Mouse (Mus musculus): Measurements from ENCODE around the gene Thtpa.
A peak's percentile ranks its signal among the peaks of the same experiment; 100 is the strongest.

Thtpa gene

DNA sequence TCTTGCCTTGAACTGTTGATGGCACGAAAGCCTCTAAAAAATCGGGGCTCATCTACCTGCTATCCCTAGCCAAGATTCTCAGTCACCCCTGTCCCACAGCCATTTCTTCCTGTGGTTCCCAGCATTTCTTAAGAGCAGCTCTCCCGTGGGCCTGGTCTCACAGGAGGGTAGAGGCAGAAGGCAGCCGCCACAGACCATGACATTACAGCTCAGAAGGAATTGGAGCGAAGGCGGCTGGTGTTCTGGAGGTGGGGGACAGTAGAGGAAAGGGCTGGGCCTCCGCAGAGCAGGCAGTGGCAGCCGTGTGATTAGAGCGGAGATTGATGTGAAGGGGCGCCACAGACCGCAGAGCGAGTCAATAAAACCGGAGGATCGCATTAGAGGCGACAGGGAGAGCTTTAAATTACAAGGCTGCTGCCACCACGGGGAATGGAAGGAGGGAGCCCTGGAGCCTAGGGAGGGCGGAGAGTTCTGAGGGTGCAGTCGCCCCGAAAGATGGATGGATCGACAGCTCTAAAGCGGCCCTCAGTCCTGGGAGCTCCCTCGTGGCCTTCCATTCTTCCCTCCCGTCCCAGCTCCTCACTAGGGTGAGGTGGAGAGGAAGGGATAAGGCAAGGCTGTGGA lies 16.1 kb upstream of the Thtpa start:
- DNase-seq = no peak

DNA sequence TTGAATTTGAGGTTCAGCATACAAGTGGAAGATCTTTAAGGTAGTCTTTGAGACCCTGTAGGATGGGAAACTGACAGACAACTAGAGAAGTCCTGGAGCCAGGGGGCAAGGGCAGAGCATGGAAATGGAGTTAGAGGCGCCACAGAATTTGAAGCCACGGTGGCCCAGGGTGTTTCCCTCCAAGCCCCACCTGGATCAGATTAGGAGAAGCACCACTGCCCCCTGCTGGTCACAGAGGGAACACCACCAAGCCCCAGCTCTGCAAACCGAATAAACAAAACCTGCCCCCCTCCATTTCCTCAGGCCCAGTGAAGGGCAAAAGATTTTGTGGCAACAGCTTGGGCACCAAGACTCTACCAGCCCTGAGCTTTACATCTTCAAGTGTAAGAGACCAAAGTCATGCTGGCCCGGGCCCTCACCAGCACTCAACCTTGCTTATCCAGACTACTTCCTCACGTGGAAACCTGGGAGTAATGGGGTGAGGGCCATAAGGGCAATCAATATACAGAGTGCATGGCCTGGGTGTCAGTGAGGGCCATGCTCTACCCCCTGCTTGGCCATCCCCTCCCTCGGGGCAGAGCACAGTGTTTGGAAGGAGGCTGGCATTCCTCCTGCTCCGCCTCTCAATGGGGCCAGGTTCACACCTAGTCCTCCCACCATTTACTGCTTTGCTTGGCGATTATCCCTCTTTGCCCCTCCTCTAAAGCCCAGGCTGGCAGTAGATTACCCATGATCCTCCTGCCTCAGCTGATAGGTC lies 15.2 kb upstream of the Thtpa start:
- DNase-seq = no peak

DNA sequence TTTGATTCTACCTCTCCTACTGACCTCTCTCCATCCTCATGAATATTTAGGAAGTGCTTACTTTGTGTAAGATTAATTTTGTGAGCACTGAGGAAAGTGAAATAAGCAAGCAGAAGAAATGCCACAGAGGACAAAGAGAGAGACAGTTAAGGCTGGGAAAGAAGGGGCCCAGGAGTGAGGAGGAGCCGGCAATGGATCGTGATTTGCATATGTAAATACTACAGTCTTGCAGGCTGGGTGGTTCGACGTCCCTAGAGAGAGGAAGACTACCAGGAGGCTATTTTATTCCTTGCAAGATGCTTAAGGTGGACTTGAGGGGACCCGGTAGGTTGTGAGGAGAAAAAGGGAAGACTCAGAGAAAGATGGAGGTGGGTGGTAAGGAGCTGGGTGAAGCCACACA lies 13.5 kb upstream of the Thtpa start:
- DNase-seq = no peak

DNA sequence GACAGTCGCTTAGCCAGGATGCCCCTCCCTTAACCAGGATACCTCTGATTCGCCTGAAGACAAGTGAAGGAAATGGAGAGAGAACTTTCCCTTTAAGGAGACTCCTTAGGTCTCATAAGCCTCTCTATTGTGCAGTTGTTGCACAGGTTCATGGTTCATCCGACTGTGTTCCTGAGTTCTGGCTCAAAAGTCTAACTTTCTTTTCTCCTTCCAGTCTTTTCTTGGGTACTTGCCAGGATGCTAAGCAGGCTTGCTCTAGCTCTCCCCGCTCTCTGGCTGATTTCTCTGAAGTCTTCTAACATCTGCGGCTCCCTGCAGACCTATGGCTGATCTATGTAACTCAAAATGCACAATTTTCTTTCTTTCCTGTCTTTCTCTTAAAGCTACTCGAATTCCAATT lies 11.1 kb upstream of the Thtpa start:
- DNase-seq = no peak

DNA sequence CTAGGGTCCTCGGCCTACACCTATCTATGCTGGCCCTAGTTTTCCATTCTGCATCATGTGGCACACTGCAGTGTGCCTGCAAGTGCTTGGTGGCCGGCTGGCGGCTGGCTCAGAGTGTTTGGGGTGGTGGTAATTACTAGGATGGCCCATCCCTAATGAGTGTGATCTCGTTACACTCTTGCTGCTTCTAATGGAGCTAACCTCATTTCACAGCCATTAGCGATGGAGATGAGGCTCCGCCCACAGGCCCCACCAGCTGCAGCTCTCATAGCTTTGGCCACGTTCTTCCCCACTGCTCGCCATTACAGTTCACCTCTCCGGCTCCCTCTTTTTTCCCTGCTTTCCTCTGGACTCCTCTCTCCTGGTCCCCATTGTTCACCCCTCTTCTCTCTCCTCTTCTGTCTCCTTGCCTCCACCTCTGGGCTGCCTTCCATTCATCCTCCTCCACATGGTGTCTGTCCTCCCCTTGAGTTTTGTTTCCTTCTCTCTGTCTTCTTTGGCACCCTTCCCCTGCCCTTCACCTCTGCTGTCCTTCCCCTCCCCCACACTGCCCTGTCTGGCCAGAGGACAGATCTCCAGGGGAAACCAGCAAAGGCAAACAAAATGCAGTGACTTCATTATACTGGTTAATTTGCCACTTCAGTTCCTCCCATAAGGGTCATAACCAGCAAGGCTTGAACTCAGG lies 9.1 kb upstream of the Thtpa start:
- DNase-seq = no peak

DNA sequence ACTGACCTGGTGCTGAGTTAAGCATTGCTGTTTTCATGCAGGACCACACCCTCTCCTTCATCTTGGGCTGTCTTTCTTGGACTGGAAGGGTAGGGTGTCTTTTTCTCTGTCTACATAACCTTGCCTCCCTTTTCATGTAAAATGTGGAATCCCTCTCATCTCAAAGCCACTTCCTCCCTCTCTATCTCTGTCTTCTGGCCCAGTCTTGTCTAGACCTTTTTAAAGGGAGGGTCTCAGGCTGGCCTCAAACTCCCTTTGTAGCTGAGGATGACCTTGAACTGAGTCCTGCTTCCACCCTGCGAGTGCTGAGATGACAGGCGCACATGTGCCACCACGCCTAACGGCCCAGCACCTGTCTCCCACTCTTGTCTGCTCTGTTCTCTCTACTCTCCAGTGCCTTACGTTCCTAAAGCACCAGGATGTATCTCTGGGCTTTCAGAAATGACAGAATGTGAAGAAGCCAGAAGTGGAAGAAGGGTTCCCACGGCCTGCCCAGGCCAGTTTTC lies 8.5 kb upstream of the Thtpa start:
- DNase-seq = no peak

DNA sequence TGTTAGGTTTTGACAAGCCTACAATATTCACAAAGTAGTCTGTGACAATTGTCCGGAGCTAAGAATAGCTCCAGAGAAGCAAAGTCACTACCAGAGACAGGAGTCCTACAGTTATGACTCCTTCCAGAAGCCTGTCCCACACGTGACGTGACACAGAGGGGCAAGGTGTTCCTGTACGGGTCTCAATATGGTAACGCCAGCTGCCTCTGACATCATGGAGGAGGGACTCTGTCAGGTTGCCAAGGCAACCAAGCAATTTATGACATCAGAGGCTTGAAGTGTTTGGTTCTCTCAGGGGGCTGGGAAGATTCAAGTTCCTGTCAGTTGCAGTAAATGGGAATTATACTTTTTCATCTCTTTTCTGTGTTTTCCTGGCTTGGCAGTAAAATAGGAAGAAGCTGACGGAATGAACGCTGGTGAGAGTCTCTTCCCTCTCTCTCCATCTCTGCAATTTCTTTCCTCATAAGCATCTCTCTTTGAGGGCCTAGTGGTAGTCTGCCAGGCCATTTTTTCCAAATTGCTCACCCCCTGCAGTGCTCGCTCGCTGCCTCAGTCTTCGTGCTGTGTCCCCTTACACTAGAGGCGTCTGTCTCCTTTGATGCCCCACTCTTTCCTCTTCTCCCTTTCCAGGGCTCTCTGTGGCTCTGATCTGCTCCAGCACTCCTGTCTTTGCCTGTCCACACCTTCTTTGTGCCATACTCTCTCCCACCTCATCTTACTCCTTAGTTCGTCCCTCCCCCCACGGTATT lies 5.2 kb upstream of the Thtpa start:
- DNase-seq = peak; percentile 71

DNA sequence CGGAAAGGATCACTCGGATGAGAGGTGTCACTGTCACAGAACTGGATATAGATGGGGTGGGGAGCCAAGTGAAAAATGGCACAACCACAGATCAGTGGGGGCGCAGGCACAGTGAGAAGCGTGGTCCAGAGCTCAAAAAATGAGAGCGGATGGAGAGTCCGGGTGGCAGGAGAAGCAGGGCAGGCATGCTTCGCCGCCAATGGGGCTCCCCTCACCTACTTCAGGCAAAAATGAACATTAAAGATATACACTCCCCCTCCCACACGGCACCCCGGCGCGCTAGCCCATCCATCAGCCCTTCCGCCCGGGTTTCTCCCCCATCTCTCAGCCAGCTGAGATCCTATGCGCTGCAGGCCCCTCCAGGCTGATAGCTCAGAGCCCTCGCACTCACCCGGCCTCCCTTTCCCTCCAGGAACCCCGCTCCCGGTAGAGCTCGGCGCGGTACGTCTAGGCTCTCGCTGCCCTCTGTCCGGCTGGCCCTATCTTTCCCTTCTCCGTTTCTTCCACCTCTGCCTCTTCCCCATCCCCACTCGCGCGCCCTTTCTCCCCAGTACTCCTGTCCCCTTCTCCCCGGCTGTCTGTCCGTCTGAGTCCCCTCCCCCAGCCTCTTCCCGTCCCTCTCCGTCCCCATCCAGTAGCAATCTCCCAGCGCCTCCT lies 3.2 kb upstream of the Thtpa start:
- DNase-seq = no peak

DNA sequence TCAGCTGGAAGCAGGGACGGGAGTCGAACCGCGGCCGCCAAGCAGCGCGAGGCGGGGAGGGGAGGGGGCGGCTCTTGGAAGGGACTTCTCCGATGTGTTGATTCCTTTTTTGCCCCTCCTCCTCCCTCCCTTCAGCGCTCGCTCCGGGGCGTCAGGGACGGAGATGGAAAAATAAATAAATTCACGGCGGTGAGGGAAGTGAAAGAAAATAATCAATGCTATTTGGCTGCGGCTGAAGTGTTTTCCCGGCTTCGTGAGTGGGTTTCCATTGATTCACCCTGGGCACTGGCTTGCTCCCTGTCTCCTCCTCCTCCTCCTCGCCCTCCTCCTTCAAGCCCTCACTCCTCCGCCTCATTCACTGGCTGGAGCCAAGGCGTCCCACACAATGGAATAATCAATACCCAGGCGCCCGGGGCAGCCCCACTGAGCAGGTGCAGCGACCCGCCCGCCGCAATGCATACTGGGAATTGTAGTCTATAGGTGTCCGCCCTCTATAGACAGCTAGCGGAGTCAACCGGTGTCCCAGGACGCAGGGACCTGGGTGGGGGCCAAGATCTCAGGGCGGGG lies 2.5 kb upstream of the Thtpa start, which contains the start of gene Zfhx2:
TSS of gene Zfhx2 (minus strand) at position 314 of the 567 bp plus-strand sequence.
- DNase-seq = peak; percentile 95

DNA sequence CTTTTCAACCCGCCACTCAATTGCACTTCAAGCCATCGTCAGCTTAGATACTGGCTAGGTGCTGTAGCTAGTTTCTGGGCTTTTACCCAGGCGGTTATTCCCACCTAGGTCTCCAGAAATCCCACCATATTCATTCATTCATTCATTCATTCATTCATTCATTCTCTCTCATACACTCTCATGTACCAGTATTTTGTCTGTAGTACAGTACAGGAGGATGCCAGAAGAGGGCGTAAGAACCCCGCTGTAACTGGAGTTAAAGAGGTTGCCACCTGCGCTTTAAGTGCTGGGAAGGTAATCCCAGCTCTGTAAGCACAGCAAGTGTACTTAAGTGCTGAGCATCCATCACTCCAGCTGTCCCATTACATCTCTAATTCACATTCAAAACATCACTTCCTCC lies 657 bp upstream of the Thtpa start:
- DNase-seq = no peak

DNA sequence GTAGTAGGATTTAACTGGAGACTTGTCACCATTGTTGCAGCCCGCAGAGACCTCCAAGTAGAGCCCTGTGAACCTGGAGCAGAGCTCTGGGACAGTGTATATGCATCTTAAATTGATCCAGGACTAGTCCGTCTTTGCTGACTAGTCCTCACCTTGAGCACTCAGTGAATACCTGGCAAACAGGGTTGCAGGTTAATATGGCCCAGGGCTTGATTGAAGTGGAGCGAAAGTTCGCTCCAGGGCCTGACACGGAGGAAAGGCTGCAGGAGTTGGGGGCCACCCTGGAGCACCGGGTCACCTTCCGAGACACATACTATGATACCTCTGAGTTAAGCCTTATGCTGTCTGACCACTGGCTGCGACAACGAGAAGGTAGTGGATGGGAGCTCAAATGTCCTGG lies 679 bp downstream of the Thtpa start:
- no peak for DNase-seq

DNA sequence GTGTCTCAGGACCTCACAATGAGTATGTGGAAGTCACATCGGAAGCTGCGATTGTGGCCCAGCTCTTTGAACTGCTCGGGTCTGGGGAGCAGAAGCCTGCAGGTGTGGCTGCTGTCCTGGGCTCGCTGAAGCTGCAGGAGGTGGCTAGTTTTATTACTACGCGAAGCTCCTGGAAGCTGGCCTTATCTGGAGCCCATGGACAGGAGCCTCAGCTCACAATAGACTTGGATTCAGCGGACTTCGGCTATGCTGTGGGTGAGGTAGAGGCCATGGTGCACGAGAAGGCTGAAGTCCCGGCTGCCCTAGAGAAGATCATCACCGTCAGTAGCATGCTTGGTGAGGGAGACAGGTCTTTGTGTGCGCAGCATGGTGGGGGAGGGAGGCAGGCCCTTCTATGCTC lies 1.1 kb downstream of the Thtpa start:
- DNase-seq = no peak

DNA sequence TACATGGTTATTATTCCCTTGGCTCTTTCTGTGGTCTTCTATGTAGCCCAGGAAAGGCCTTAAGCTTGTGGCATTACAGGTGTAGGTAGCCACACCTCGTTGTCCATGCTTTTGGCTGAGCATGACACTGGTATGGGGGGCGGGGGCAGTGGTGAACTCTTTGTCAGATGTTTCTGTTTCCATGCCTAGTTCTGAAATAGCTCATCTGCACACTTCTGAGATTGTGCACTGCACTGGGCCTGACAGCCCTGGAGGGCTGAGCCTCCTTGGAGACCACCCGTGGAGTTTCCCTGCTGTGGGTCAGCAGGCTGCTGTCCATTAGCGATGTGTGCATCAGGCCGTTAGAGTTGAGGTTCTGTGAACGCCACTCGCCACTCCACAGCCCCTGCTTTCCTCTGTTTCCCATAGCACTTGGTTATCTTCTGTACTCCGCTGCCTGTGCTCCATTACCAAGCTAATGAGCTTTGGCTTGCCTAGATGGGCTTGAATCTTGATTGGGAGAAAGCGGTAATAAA lies 2.0 kb downstream of the Thtpa start:
- no peak for DNase-seq

DNA sequence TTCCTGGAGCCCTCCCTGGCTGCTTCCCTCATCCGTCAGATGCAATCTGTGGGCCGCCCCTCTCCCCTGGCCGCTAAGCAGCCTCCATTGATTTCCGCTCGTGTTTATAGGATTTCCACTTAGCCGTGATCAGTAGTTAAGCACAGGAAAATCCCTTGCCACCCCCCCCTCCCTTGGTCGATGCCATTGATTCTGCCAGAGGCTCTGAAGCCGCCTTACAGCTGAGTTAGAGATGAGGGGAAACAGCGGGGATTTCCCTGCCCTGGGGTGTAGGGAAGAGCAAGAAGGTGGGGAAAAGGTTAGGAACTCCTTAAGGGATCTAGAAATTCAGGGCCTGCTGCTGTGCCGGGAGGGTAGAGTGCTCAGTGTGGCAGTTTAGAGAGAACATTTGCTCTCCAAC lies 3.1 kb downstream of the Thtpa start:
- DNase-seq = no peak

DNA sequence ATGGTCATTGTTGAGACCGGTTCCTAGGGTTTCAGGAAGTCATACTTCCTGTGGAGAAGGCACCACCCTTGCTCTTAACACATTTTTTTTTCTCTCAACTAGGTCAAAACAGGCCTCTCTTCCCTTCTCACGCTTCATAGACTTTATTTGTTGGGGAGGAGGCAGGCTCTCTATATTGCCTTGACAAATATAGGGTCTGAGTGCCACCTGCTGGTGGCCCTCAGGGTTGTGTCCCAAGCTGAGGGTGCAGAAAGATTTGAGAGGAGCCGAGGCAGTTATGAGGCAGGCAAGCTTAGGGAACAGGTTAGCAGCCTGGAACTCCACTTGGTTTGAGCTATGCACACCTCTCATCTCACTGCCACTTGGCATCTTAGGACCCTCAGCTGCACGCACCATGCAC lies 3.5 kb downstream of the Thtpa start:
- no peak for DNase-seq

DNA sequence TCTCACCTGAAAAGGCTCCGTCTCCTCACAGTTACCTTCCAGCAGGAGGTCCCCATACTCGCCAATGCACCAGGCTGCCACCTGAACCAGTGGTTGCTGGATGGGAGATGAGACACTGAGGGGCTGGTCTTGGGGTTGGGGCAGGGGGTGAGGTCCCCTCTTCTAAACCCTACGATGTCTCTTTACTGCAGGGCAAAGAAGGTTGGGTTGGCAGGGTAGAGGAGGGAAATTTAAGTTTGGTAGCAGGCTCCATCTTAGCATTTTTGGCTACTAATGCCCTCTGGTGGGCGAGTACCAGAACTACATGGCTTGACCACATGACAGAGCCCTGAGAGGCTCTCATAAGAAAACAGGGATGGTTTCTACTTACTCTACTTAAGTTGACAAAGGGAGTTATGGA lies 7.0 kb downstream of the Thtpa start:
- DNase-seq = no peak

DNA sequence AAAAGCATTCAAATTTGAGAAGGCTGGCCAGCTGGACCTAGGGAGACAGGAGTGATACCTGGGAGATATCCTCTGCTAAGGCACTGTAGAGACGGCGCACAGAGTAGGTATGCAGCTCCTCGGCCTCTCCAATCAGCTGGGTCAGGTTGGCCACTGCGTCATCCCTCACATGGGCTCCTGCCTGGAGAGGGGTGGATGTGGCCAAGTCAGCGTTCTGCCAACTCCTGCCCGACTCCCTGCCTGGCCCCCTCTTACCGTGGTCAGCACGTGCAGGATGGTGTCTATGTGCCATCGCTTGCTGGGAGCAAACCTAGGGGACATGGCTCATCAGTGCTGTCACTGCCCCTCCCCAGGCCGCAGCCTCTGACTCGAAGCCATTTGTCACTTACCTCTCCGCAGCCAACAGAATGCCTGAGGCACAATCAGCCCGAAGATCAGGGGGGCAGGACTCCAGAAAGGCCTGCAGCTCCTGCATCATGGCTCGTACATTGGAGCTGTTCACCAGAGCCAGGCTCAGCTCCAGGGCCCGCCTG lies 7.7 kb downstream of the Thtpa start:
- DNase-seq = no peak

DNA sequence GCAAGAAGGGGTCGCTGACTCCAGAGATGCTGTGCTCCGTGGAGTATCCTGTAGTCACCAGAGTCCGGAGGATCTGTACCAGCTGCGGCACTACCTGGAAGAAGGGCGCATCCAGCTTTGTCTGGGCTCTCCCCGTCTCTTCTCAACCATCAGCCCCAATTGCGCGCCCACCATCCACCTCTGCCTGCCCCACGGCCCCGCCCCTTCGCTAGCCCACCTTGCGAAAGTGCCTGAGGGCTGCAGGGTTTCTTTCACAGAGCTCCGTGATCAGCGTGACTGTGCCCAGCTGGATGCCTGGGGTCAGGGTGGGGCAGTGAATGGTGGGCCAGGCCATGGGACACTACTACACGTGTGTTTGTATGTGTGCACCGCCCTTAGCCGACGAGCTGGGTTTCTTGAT lies 9.8 kb downstream of the Thtpa start:
- DNase-seq = no peak

DNA sequence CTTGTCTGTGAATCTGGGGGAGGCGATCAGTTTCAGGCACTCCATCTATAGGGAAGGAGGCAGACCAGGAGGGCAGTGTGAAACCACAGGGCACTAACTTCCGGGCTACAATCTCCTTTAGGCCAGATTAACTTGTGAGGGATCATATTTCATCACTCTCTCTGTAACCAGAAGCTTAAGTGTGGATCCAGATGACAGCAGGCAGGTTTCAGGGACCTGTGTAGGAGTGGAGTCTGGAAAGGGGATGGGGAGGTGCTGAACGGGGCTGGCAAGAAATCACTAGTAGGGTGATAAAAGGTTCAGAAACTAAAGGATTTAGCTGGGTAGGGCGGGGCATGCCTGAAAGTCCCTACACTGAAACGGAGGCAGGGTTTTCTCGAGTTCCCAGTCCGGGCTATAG lies 10.8 kb downstream of the Thtpa start:
- DNase-seq = no peak

DNA sequence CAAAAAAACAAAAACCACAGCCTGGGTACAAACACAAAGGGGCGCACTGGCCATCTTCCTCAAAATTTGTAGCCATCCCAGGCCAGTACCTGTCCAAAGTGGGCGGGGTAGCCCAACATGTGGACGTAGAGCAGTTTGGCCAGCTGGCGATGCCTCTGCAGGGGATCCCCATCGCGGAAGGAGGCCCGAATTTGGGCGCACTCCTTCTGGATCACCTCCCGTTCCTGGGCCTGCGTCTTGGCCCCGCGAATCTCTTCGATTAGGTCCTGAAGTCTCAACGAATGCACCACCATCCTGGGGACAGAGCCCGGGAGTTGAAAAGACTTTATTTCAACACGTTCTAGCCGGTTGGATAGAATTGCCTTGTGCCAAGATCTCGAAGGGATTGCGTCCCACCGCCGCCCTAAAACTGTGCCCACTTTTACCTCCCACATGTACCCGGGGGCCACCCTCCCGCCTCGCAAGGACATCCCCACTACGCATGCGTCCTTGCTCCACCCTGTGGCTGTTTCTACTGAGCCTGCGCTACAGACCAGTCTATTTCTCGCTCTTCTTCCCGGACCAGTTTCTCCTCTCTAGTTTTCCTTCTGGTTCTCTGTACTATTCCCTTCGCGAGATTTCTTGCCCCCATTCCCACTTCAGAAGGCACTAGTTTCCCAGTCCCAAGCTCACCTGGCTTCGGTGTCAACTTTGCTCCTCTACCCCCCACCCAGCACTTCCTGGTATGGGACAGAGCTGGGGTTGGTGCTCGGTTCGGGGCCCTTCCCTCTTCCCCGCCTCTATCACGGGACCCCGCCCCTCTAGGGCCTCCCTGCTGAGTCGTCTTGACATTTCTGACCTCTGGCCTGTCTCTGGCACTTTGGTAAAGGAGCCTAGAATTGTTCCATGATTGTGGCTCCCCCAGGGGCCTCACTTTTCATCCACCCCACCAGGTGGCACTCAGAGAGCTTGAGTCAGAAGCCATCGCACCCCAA lies 11.5 kb downstream of the Thtpa start, which contains the start of gene Ap1g2:
TSS of gene Ap1g2 (minus strand) at position 758 of the 974 bp plus-strand sequence.
- peak; percentile 85 for DNase-seq

DNA sequence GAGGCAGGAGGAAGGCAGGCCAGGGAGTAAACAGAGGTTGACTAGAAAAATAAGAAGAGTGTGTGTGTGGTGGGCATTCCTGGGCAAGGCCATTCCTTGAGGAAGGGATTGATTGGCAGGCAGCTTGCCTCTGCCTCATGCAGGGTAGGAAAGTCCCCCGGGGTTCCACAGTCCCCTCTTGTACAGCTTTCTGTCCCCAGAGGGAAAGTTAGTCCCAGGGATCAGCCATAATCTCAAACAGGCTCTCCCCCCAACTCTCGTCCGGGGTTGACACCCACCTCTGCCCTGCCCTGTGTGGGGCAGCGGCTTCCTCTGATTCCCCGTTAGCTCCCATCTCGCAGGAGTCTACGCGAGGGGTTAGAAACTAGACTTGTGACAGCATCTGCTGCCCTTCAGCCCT lies 12.4 kb downstream of the Thtpa start:
- no peak for DNase-seq
